Mouse (Mus musculus) urinary bladder, postnatal 4 days (tissue): ENCODE measurements around the gene Fam185a.

ENCODE experiments used
- DNase-seq, 2 experiments: peaks; one replicate each; pipeline ENCODE4 v3.0.0; 2021 to 2022; ENCODE audit warnings: low spot score in 2 of 2

The Fam185a gene

GRCm38 (mm10) chr5:21426666-21427065, 1.9 kb downstream of the Fam185a start:
- DNase-seq, result no peak

- no peak for DNase-seq
Measured at GRCm38 (mm10) chr5:21434148-21434929, 9.6 kb downstream of the Fam185a start.

- no peak for DNase-seq
Measured at GRCm38 (mm10) chr5:21436471-21436975, 11.8 kb downstream of the Fam185a start.

GRCm38 (mm10) chr5:21438428-21438827, 13.7 kb downstream of the Fam185a start:
- no peak for DNase-seq

GRCm38 (mm10) chr5:21439446-21440110, 14.8 kb downstream of the Fam185a start:
- DNase-seq, result no peak

- no peak for DNase-seq
Measured at GRCm38 (mm10) chr5:21440833-21441530, 16.2 kb downstream of the Fam185a start.

- no peak for DNase-seq
Measured at GRCm38 (mm10) chr5:21467387-21467786, 42.6 kb downstream of the Fam185a start.

GRCm38 (mm10) chr5:21468100-21468499, 43.3 kb downstream of the Fam185a start:
- no peak for DNase-seq

- no peak for DNase-seq
Measured at GRCm38 (mm10) chr5:21478428-21478827, 53.7 kb downstream of the Fam185a start.

GRCm38 (mm10) chr5:21479746-21480145, 55.0 kb downstream of the Fam185a start:
- DNase-seq, result no peak

- DNase-seq, result no peak
Measured at GRCm38 (mm10) chr5:21481521-21481920, 56.8 kb downstream of the Fam185a start.

- no peak for DNase-seq
Measured at GRCm38 (mm10) chr5:21482446-21483222, 57.9 kb downstream of the Fam185a start.

- no peak for DNase-seq
Measured at GRCm38 (mm10) chr5:21483275-21483674, 58.5 kb downstream of the Fam185a start.

GRCm38 (mm10) chr5:21485197-21485829, 60.6 kb downstream of the Fam185a start:
- DNase-seq, result no peak

GRCm38 (mm10) chr5:21486798-21487197, 62.0 kb downstream of the Fam185a start:
- no peak for DNase-seq

GRCm38 (mm10) chr5:21487306-21487705, 62.5 kb downstream of the Fam185a start:
- no peak for DNase-seq

- no peak for DNase-seq
Measured at GRCm38 (mm10) chr5:21487716-21488115, 63.0 kb downstream of the Fam185a start.

GRCm38 (mm10) chr5:21488506-21488905, 63.7 kb downstream of the Fam185a start:
- no peak for DNase-seq

- no peak for DNase-seq
Measured at GRCm38 (mm10) chr5:21489135-21489534, 64.4 kb downstream of the Fam185a start.

- DNase-seq, result no peak
Measured at GRCm38 (mm10) chr5:21491469-21491868, 66.7 kb downstream of the Fam185a start.

- DNase-seq, result no peak
Measured at GRCm38 (mm10) chr5:21492213-21492612, 67.5 kb downstream of the Fam185a start.
